Mouse (Mus musculus) megakaryocyte, embryonic 14.5 days (primary cell): ENCODE measurements around the gene Rtl10. TPM values are rescaled to one million over a fixed set of nuclear protein-coding genes. Genes with fewer than 3 reads are reported as not detected.

Experiments
- H3K27me3 ChIP-seq: replicated peaks from 2 replicates; pipeline ENCODE3; 2012; ENCODE audit warnings: inconsistent platforms
- H3K36me3 ChIP-seq: replicated peaks from 2 replicates; pipeline ENCODE3; 2012; ENCODE audit warnings: low read length, inconsistent platforms, mixed read lengths
- H3K4me1 ChIP-seq: 2 replicates; pipeline ENCODE4 v1.6.1; 2012; ENCODE audit warnings: inconsistent platforms
- H3K4me3 ChIP-seq: replicated peaks from 2 replicates; pipeline ENCODE3; 2012; ENCODE audit warnings: moderate library complexity, mild to moderate bottlenecking, inconsistent platforms
- H3K9me3 ChIP-seq: 2 replicates; pipeline ENCODE4 v1.6.1; 2012; ENCODE audit warnings: inconsistent platforms
- FLI1 ChIP-seq: IDR thresholded peaks from 2 replicates; pipeline ENCODE4 v1.6.1; 2012; ENCODE audit warnings: low read length, inconsistent platforms, mixed read lengths
- GATA1 ChIP-seq: IDR thresholded peaks from 3 replicates; pipeline ENCODE4 v1.6.1; 2012; ENCODE audit warnings: mixed read lengths, low read length, inconsistent platforms, borderline replicate concordance
- polyA plus RNA-seq: library from polyadenylated mRNA; stranded (reverse); fragments of >175 nt; gene quantifications from 2 replicates; pipeline ENCODE4 v1.2.3, GENCODE M21; 2012; ENCODE audit warnings: low replicate concordance; ENCODE audit not compliant: insufficient read depth

Gene Rtl10
- polyA plus RNA-seq = 1.9 TPM in 1 of 2 replicates, not detected in the other

GRCm38 (mm10) chr16:18498558-18498990, at the start of gene Rtl10, which contains the start of gene Gnb1l:
Gene Rtl10 (plus strand): TSS chr16:18498901.
Gene Gnb1l (plus strand): TSS chr16:18498713.
- Histone ChIP-seq H3K36me3 (peaks cover 25% of the 10 kb centered on the region), H3K4me3 (peak within 1 kb of the TSS; percentile 94), H3K9me3 (no peaks in the 10 kb centered on the region), H3K4me1 (peaks cover 39% of the 10 kb centered on the region), H3K27me3 (no peaks in the 10 kb centered on the region)
- TF ChIP-seq GATA1 (no peak), FLI1 (no peak)

DNA sequence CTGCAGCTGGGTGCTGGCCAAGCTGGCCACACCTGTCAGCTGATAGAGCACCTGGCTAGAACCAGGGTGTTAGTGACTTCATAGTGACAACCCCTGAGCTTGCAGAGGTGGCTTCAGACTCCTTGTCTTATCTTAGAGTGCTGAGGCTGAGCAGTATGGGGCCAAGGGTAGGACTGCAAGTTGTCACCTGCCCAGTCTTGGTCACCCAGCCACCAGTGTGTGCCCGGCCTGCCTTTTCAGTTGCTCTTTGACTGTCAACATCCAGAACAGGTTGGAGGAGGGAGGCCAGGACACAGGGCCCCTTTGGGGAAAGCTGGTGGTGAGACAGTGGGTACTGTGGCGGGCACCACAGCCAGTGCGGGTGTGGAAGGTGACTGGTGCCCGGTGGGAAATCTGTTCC, 49.7 kb upstream of the Rtl10 start:
- H3K36me3 ChIP-seq = peaks cover 84% of the 10 kb centered on the region
- no peaks in the 10 kb centered on the region for H3K9me3 ChIP-seq
- no peaks in the 10 kb centered on the region for H3K27me3 ChIP-seq
- TF ChIP-seq GATA1 (no peak), FLI1 (no peak)
- H3K4me1 ChIP-seq = peaks cover 26% of the 10 kb centered on the region
- H3K4me3 ChIP-seq = no peak overlapping the region

DNA sequence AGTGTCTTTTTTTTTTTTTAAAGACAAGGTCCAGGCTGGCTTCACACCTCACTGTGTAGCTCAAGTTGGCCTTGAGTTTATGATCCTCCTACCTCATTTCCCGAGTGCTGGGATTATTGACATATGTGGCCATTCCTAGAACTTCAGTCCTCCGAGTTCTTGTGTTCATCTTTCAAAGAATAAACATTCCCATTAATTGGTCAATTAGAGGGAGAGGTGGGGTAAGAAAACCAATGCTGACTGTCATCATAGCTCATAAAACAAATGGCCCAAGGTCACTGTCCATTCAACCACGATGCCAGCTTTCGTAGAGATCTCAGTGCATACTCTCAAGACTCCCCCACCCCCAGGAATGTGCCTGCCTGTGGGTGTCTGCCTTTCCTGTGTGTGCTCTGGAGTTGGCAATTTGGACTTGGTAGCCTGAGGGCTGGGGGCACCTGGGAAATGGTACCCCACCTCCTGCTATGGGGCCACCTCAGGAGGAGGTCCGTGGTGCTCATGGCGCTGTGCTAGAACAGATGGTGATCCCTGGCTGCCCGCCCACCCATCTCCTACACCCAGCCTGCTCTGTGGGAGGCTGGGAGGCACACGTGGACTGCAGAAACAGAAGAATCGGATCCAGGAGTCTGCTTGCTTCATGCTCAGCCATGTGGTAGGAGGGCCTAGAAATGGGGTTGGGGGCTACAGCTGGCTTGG, 47.1 kb upstream of the Rtl10 start:
- H3K4me1 ChIP-seq = peaks cover 27% of the 10 kb centered on the region

DNA sequence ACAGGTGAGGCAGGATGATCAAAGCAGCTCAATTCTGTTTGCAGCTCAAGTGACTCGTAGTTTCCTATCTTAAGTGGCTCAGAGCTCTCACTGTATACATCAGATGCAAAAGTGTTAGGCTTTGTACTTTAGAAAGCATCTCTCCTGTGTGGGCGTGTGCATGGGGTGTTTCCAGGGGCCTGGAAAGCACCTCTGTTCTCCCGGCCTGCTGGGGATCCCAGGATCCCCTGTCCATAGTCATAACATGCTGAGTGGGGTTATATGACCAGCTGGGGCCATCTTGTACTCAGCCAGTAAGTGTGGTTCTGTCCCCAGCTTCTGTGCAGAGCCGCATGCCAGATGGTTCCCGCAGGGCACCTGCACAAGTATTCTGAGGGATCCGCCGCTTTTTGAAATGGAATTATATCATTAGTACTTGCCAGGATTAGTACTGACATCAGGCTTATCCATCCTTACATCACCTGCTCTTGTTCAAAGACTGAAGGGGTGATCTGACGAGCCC, 46.3 kb upstream of the Rtl10 start:
- peaks cover 26% of the 10 kb centered on the region for H3K4me1 ChIP-seq
- no peaks in the 10 kb centered on the region for H3K27me3 ChIP-seq
- peaks cover 92% of the 10 kb centered on the region for H3K36me3 ChIP-seq
- no peaks in the 10 kb centered on the region for H3K9me3 ChIP-seq
- TF ChIP-seq FLI1 = no peak
- no peak for TF ChIP-seq GATA1
- no peak overlapping the region for H3K4me3 ChIP-seq

More for the DNA sequence above, 47.1 kb upstream of the Rtl10 start:
- Histone ChIP-seq H3K27me3 (no peaks in the 10 kb centered on the region), H3K36me3 (peaks cover 91% of the 10 kb centered on the region), H3K4me3 (no peak overlapping the region), H3K9me3 (no peaks in the 10 kb centered on the region)
- TF ChIP-seq FLI1 (no peak), GATA1 (no peak)

DNA sequence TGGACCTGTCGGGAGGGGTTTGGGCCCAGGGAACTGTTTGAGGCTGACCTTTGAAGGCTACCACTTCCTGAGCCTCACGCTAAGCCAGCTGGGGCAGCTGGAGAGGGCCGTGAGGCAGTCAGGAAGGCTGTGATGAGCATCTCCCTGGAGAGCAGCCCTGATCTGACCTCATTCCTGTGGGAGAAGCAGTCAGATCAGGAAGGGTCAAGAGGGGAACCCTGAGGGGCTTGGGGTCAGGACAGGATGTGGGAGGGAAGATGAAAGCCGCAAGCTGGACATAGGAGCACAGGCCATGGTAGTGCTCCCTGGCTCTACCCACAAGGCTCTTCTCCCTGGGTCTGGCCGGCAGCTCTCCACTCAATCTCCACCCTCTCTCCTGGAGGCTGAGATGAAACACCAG, 44.9 kb upstream of the Rtl10 start:
- H3K9me3 ChIP-seq = no peaks in the 10 kb centered on the region
- H3K4me1 ChIP-seq = peaks cover 25% of the 10 kb centered on the region
- H3K36me3 ChIP-seq = peaks cover 95% of the 10 kb centered on the region
- peaks cover 2% of the 10 kb centered on the region for H3K27me3 ChIP-seq
- TF ChIP-seq GATA1 = no peak
- TF ChIP-seq FLI1 = no peak
- H3K4me3 ChIP-seq = no peak overlapping the region

DNA sequence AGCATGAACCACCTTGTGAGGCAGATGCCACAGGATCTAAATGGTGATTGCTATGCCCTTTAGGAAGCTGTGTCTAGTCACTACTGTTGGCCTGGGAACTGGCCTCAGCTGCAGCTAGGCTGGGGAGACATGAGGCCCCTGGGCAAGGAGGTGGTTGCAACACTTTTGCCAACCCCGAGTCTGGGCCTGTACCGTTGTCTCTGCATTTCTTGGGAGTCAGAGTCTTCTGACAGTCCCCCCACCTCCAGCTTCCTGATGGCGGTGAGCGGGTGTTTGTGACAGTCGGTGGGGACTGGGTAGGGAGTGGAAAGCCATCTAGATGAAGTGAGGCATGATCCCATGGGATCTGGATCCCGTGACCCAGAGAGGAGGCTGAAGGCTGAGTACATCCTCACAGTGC, 43.3 kb upstream of the Rtl10 start:
- no peaks in the 10 kb centered on the region for H3K9me3 ChIP-seq
- H3K4me3 ChIP-seq = no peak overlapping the region
- peaks cover 36% of the 10 kb centered on the region for H3K4me1 ChIP-seq
- TF ChIP-seq GATA1 = no peak
- TF ChIP-seq FLI1 = no peak
- H3K27me3 ChIP-seq = peaks cover 6% of the 10 kb centered on the region
- peaks cover 95% of the 10 kb centered on the region for H3K36me3 ChIP-seq

- Histone ChIP-seq H3K4me3 (no peak overlapping the region), H3K9me3 (no peaks in the 10 kb centered on the region), H3K27me3 (peaks cover 9% of the 10 kb centered on the region), H3K36me3 (peaks cover 94% of the 10 kb centered on the region), H3K4me1 (peaks cover 39% of the 10 kb centered on the region)
- TF ChIP-seq FLI1 (no peak), GATA1 (no peak)
These were observed 40.0 kb upstream of the Rtl10 start for GRCm38 (mm10) chr16:18458661-18459060.

GRCm38 (mm10) chr16:18459335-18459954, 39.3 kb upstream of the Rtl10 start:
- H3K4me3 ChIP-seq = no peak overlapping the region
- H3K36me3 ChIP-seq = peaks cover 93% of the 10 kb centered on the region
- no peak for TF ChIP-seq GATA1
- no peak for TF ChIP-seq FLI1
- peaks cover 9% of the 10 kb centered on the region for H3K27me3 ChIP-seq
- no peaks in the 10 kb centered on the region for H3K9me3 ChIP-seq
- H3K4me1 ChIP-seq = peaks cover 41% of the 10 kb centered on the region

GRCm38 (mm10) chr16:18459955-18460370, 38.7 kb upstream of the Rtl10 start:
- Histone ChIP-seq H3K9me3 (no peaks in the 10 kb centered on the region), H3K4me1 (peaks cover 45% of the 10 kb centered on the region), H3K27me3 (peaks cover 9% of the 10 kb centered on the region), H3K4me3 (peak overlapping the region; percentile 29), H3K36me3 (peaks cover 93% of the 10 kb centered on the region)
- no peak for TF ChIP-seq GATA1

GRCm38 (mm10) chr16:18460826-18461225, 37.9 kb upstream of the Rtl10 start:
- H3K9me3 ChIP-seq = no peaks in the 10 kb centered on the region
- TF ChIP-seq GATA1 (no peak), FLI1 (no peak)
- no peak overlapping the region for H3K4me3 ChIP-seq
- H3K36me3 ChIP-seq = peaks cover 91% of the 10 kb centered on the region
- H3K4me1 ChIP-seq = peaks cover 45% of the 10 kb centered on the region
- peaks cover 9% of the 10 kb centered on the region for H3K27me3 ChIP-seq
